Mouse (Mus musculus) embryonic fibroblast, embryonic 13.5 days (primary cell): Measurements from ENCODE around the gene Orai2.

Experiments used
- CTCF ChIP-seq: IDR thresholded peaks from 2 replicates; pipeline ENCODE4 v1.5.1; 2011; ENCODE audit warnings: mild to moderate bottlenecking, control low read depth, low read length, moderate library complexity, borderline replicate concordance; ENCODE audit not compliant: insufficient read depth
- POLR2A ChIP-seq: IDR thresholded peaks from 2 replicates; pipeline ENCODE4 v1.6.1; 2011; ENCODE audit warnings: low read depth, mild to moderate bottlenecking, control low read depth, low read length, moderate library complexity

- TF ChIP-seq CTCF (peak; percentile 79; the same call in 1 of the 2 replicates), POLR2A (no peak)
These were observed 16.2 kb upstream of the Orai2 start for GRCm38 (mm10) chr5:136186723-136187122.
